Mouse (Mus musculus) E14TG2a.4 (cell line): ENCODE results near the gene Nr5a2.
"Not testable (repeated sequence)": the region's sequence is repeated elsewhere in the genome, so short reads cannot be mapped to it uniquely, and the experiment has no call there.

Source experiments
- H3K27me3 ChIP-seq: 2 replicates; pipeline ENCODE4 v1.6.1; 2014; ENCODE audit warnings: low read length, control low read depth; ENCODE audit not compliant: insufficient read depth
- H3K36me3 ChIP-seq: 2 replicates; pipeline ENCODE4 v1.6.1; 2014; ENCODE audit warnings: low read length, control low read depth; ENCODE audit not compliant: insufficient read depth
- H3K4me1 ChIP-seq: replicated peaks from 2 replicates; pipeline ENCODE4 v1.6.1; 2014; ENCODE audit warnings: low read depth, low read length, control low read depth
- H3K4me3 ChIP-seq: replicated peaks from 2 replicates; pipeline ENCODE4 v1.5.1; 2014; ENCODE audit warnings: mild to moderate bottlenecking, low read length
- H3K9me3 ChIP-seq: 2 replicates; pipeline ENCODE4 v1.6.1; 2014; ENCODE audit warnings: low read length, control low read depth
- CTCF ChIP-seq: conservative IDR thresholded peaks from 2 replicates; pipeline ENCODE4 v1.5.1; 2014; ENCODE audit warnings: low read length
- NANOG ChIP-seq: IDR thresholded peaks from 2 replicates; pipeline ENCODE4 v1.6.1; 2014; ENCODE audit warnings: borderline replicate concordance, low read length, mixed read lengths
- POU5F1 ChIP-seq: IDR thresholded peaks from 2 replicates; pipeline ENCODE4 v1.6.1; 2014; ENCODE audit warnings: low read length, borderline replicate concordance

Nr5a2 gene

GRCm38 (mm10) chr1:136796361-136797090, 163.7 kb downstream of the Nr5a2 start:
- H3K4me1 ChIP-seq = peaks cover 7% of the 10 kb centered on the region
- H3K9me3 ChIP-seq = peaks cover 5% of the 10 kb centered on the region; the same call in 1 of the 2 replicates
- H3K4me3 ChIP-seq = no peak overlapping the region
- no peaks in the 10 kb centered on the region for H3K36me3 ChIP-seq
- H3K27me3 ChIP-seq = peaks cover 20% of the 10 kb centered on the region; the same call in 1 of the 2 replicates
- TF ChIP-seq CTCF = no peak
- no peak for TF ChIP-seq POU5F1
- TF ChIP-seq NANOG = no peak

GRCm38 (mm10) chr1:136792957-136793883, 167.0 kb downstream of the Nr5a2 start:
- not testable (repeated sequence) for H3K9me3 ChIP-seq, H3K36me3 ChIP-seq, H3K4me1 ChIP-seq, H3K4me3 ChIP-seq
- peaks cover 45% of the 10 kb centered on the region for H3K27me3 ChIP-seq
